Comparison of ENCODE assay signal across 9 mouse cellular contexts in the genomic region with DNA sequence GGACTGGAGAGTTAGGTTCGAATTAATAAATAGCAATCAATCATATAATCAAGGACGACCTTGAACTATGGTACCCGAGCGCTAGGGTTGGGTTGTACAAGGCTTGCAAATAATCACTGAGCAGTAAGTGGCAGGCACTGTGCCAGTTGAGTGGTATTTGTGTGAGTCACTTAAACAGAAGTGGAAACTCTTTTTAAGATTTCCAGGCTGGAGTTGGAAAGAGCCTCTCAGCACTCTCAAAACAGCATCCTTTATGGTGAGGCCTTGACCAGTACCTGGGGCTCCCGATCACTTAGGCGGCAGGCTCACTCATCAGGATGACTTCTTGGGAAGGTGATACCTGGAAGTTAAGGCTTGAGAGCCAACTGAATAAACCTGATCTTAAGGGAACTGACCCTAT. TPM values are rescaled to one million over a fixed set of nuclear protein-coding genes. Genes with fewer than 3 reads are reported as not detected.
DNase-seq lines count a peak whose midpoint lies in the region; ATAC-seq and TF ChIP-seq lines count a peak whose summit lies in the region.
"Had no signal": no experiment of that assay in that cellular context is flagged by ENCODE, and none has a peak within 500 bp of the region (broad histone marks: within the 10 kb centered on the region; RNA-seq: fewer than 3 reads in every experiment).

No protein-coding gene starts in this region.

- in situ Hi-C loops in CH12.LX (cut with MboI; ENCODE audit: low pct_ligation_motif_present, low pct_unique_long_range_greater_than_20kb, low sequenced_read_pairs): loop anchor here (25.0 kb wide), 1 partner anchor 708 kb away; no protein-coding TSS in a partner anchor

- peak; percentile 24 for DNase-seq in CH12.LX (ENCODE audit: extremely low read depth)
- DNase-seq in hindbrain, postnatal 0 days (ENCODE audit: low spot score): no peak
- DNase-seq in stomach, postnatal 0 days (ENCODE audit: low spot score): peak; percentile 69
- no peak for DNase-seq in T-cell, adult 2 months (ENCODE audit: low spot score)

- TF ChIP-seq CTCF in CH12.LX (conservative IDR thresholded peaks at IDR 0.05 in 1 of 2, IDR thresholded peaks at IDR 0.05 in 1 of 2; ENCODE audit: low read depth in 2 of 2, low read length in 2 of 2): no peak
- TF ChIP-seq CTCF in embryonic fibroblast, embryonic 13.5 days (IDR thresholded peaks at IDR 0.05; ENCODE audit: borderline replicate concordance, insufficient read depth, low read length): no peak
- TF ChIP-seq CTCF in hindbrain, postnatal 0 days (IDR thresholded peaks at IDR 0.05; ENCODE audit: low read depth): no peak
- TF ChIP-seq CTCF in stomach, postnatal 0 days (IDR thresholded peaks at IDR 0.05; ENCODE audit: low read depth): no peak

- peak overlapping the region; percentile 99 for H3K4me3 ChIP-seq in erythroblast, embryonic 14.5 days (replicated peaks)
- peak overlapping the region; percentile 67 to 94 (median 82) for H3K4me3 ChIP-seq in CH12.LX (replicated peaks in 1 of 3; ENCODE audit: low read depth in 2 of 3, low read length in 2 of 3, poor library complexity in 1 of 3)
- H3K4me3 ChIP-seq in embryonic fibroblast, embryonic 13.5 days (ENCODE audit: insufficient read depth, low read length): peak overlapping the region; percentile 60
- H3K4me3 ChIP-seq in hindbrain, postnatal 0 days (ENCODE audit: low read length): peak overlapping the region; percentile 79
- peak overlapping the region; percentile 86 for H3K4me3 ChIP-seq in lung, embryonic 15.5 days
- H3K4me3 ChIP-seq in stomach, postnatal 0 days (ENCODE audit: low read depth, low read length): peak overlapping the region; percentile 98

- WGBS in hindbrain, postnatal 0 days: 58% methylated on average over 6 of the region's 6 CpGs
- WGBS in lung, embryonic 15.5 days: 30% methylated on average over 6 of the region's 6 CpGs
- WGBS in stomach, postnatal 0 days: 14% methylated on average over 6 of the region's 6 CpGs

- TF ChIP-seq POLR2A in CH12.LX (IDR thresholded peaks at IDR 0.05; ENCODE audit: low read depth, low read length): no peak
- peak; percentile 56 for TF ChIP-seq POLR2A in embryonic fibroblast, embryonic 13.5 days (IDR thresholded peaks at IDR 0.05; ENCODE audit: low read depth, low read length)

- TF ChIP-seq EP300 in CH12.LX (IDR thresholded peaks at IDR 0.05; ENCODE audit: low read length): no peak
- TF ChIP-seq EP300 in stomach, postnatal 0 days (optimal IDR thresholded peaks at IDR 0.05): no peak

- H3K9me3 ChIP-seq in erythroblast, embryonic 14.5 days (ENCODE audit: control insufficient read depth, low read length): no peaks in the 10 kb centered on the region
- no peaks in the 10 kb centered on the region for H3K9me3 ChIP-seq in CH12.LX (replicated peaks; ENCODE audit: low read length)
- H3K9me3 ChIP-seq in hindbrain, postnatal 0 days (ENCODE audit: low read length): no peaks in the 10 kb centered on the region
- H3K9me3 ChIP-seq in lung, embryonic 15.5 days: no peaks in the 10 kb centered on the region
- no peaks in the 10 kb centered on the region for H3K9me3 ChIP-seq in stomach, postnatal 0 days (ENCODE audit: control insufficient read depth, low read length)

- H3K4me2 ChIP-seq in CH12.LX (ENCODE audit: insufficient read depth, low read depth, poor library complexity, severe bottlenecking): peak overlapping the region; percentile 68
- H3K4me2 ChIP-seq in hindbrain, postnatal 0 days (ENCODE audit: low read depth, low read length): peak overlapping the region; percentile 99
- peak overlapping the region; percentile 82 for H3K4me2 ChIP-seq in lung, embryonic 15.5 days
- peak overlapping the region; percentile 88 for H3K4me2 ChIP-seq in stomach, postnatal 0 days (replicated peaks; ENCODE audit: low read depth)

- H3K79me2 ChIP-seq in CH12.LX (replicated peaks; ENCODE audit: control insufficient read depth, extremely low read depth, insufficient read depth, poor library complexity, severe bottlenecking): peaks cover 17% of the 10 kb centered on the region

- peaks cover 87% of the 10 kb centered on the region for H3K4me1 ChIP-seq in erythroblast, embryonic 14.5 days (ENCODE audit: control insufficient read depth)
- H3K4me1 ChIP-seq in CH12.LX (ENCODE audit: control insufficient read depth in 1 of 2, insufficient read depth in 2 of 2): peaks cover 12 to 35% of the 10 kb centered on the region in 2 experiments
- H3K4me1 ChIP-seq in embryonic fibroblast, embryonic 13.5 days (ENCODE audit: control insufficient read depth, insufficient read depth, low read length): peaks cover 7% of the 10 kb centered on the region; the same call in 1 of the 2 replicates
- peaks cover 18% of the 10 kb centered on the region; the same call in 1 of the 2 replicates for H3K4me1 ChIP-seq in hindbrain, postnatal 0 days (ENCODE audit: insufficient read depth, low read length)
- H3K4me1 ChIP-seq in lung, embryonic 15.5 days: peaks cover 34% of the 10 kb centered on the region
- H3K4me1 ChIP-seq in stomach, postnatal 0 days (replicated peaks; ENCODE audit: control insufficient read depth, insufficient read depth): peaks cover 9% of the 10 kb centered on the region

- H3K27ac ChIP-seq in CH12.LX (ENCODE audit: insufficient read depth, low read depth): peak overlapping the region; percentile 71
- peak overlapping the region; percentile 94 for H3K27ac ChIP-seq in embryonic fibroblast, embryonic 13.5 days (ENCODE audit: insufficient read depth, low read length)
- H3K27ac ChIP-seq in hindbrain, postnatal 0 days: peak overlapping the region; percentile 98
- peak overlapping the region; percentile 95 for H3K27ac ChIP-seq in lung, embryonic 15.5 days
- H3K27ac ChIP-seq in stomach, postnatal 0 days (replicated peaks): peak overlapping the region; percentile 100

- H3K9ac ChIP-seq in CH12.LX (ENCODE audit: insufficient read depth, low read depth): peak overlapping the region; percentile 96
- H3K9ac ChIP-seq in hindbrain, postnatal 0 days (replicated peaks; ENCODE audit: low read length): peak overlapping the region; percentile 98
- H3K9ac ChIP-seq in lung, embryonic 15.5 days: peak overlapping the region; percentile 72
- peak overlapping the region; percentile 68 for H3K9ac ChIP-seq in stomach, postnatal 0 days (ENCODE audit: low read length)

- dilution Hi-C loops in CH12.LX (cut with MboI; ENCODE audit: extremely low pct_ligation_motif_present, extremely low pct_unique_long_range_greater_than_20kb, low sequenced_read_pairs): no loop called here

- peaks cover 84% of the 10 kb centered on the region for H3K36me3 ChIP-seq in erythroblast, embryonic 14.5 days (ENCODE audit: control insufficient read depth)
- H3K36me3 ChIP-seq in CH12.LX (replicated peaks in 1 of 2; ENCODE audit: control insufficient read depth in 1 of 2, insufficient read depth in 1 of 2, low read length in 1 of 2): peaks cover 55 to 72% of the 10 kb centered on the region in 2 experiments
- H3K36me3 ChIP-seq in hindbrain, postnatal 0 days (ENCODE audit: insufficient read depth, low read length): peaks cover 43% of the 10 kb centered on the region
- H3K36me3 ChIP-seq in lung, embryonic 15.5 days: peaks cover 55% of the 10 kb centered on the region
- H3K36me3 ChIP-seq in stomach, postnatal 0 days (ENCODE audit: control insufficient read depth, insufficient read depth, low read length): peaks cover 29% of the 10 kb centered on the region

- no peak for TF ChIP-seq RAD21 in CH12.LX (IDR thresholded peaks at IDR 0.05; ENCODE audit: low read depth, low read length)

- ATAC-seq in erythroblast, adult 5-6 weeks (replicated peaks; ENCODE audit: low FRiP score, poor library complexity, severe bottlenecking): no peak
- no peak for ATAC-seq in hindbrain, postnatal 0 days
- ATAC-seq in lung, embryonic 15.5 days (ENCODE audit: borderline replicate concordance, extremely low read depth, low FRiP score, low TSS enrichment): no peak
- ATAC-seq in stomach, postnatal 0 days (ENCODE audit: low FRiP score, low TSS enrichment): no peak

- H3K27me3 ChIP-seq in erythroblast, embryonic 14.5 days (ENCODE audit: control insufficient read depth): no peaks in the 10 kb centered on the region
- no peaks in the 10 kb centered on the region for H3K27me3 ChIP-seq in CH12.LX (replicated peaks)
- no peaks in the 10 kb centered on the region for H3K27me3 ChIP-seq in hindbrain, postnatal 0 days (ENCODE audit: insufficient read depth, low read length)
- no peaks in the 10 kb centered on the region for H3K27me3 ChIP-seq in lung, embryonic 15.5 days
- H3K27me3 ChIP-seq in stomach, postnatal 0 days (ENCODE audit: control insufficient read depth, insufficient read depth, low read length): no peaks in the 10 kb centered on the region
- H3K27me3 ChIP-seq: Patski had no signal

RNA-seq across cellular contexts. Expression of a gene that starts 0.8 kb away (rescaled TPM):
- 65.1 and 68.9 TPM in 2 replicates for polyA plus RNA-seq in erythroblast, embryonic 14.5 days (2012)
- 86.3 and 108 TPM in 2 replicates for total RNA-seq in erythroblast, adult 5-6 weeks (2015; ENCODE audit: low replicate concordance)
- total RNA-seq in erythroblast, adult 5-6 weeks (2017; ENCODE audit: low replicate concordance): 148 and 150 TPM in 2 replicates
- total RNA-seq in CH12.LX (2012; rRNA removed) (351 and 486 TPM in 2 replicates), CH12.LX (2014; rRNA removed) (721 and 819 TPM in 2 replicates)
- polyA plus RNA-seq in CH12.LX (2012; ENCODE audit: insufficient read length, low read depth): 324 and 357 TPM in 2 replicates
- polyA plus RNA-seq in embryonic fibroblast, embryonic 13.5 days (2011; ENCODE audit: insufficient read length, low read depth, missing spikeins): 364 and 499 TPM in 2 replicates
- total RNA-seq in hindbrain, postnatal 0 days (2014; rRNA removed): 140 and 157 TPM in 2 replicates
- polyA plus RNA-seq in hindbrain, postnatal 0 days (2015; fragmentation: Nextera tagmentation; extraction: Ambion mirVana): 104 and 109 TPM in 2 replicates
- polyA plus RNA-seq in lung, embryonic 15.5 days (2015; fragmentation: Nextera tagmentation; extraction: Ambion mirVana): 121 and 124 TPM in 2 replicates
- polyA plus RNA-seq in stomach, postnatal 0 days (2015; fragmentation: Nextera tagmentation; extraction: Ambion mirVana): 104 and 114 TPM in 2 replicates

RNA-seq across cellular contexts. Expression of a gene that starts 9.9 kb away (rescaled TPM):
- 6.6 and 8.7 TPM in 2 replicates for polyA plus RNA-seq in erythroblast, embryonic 14.5 days (2012)
- 15.4 and 16.5 TPM in 2 replicates for total RNA-seq in erythroblast, adult 5-6 weeks (2015; ENCODE audit: low replicate concordance)
- 5.0 and 10.1 TPM in 2 replicates for total RNA-seq in erythroblast, adult 5-6 weeks (2017; ENCODE audit: low replicate concordance)
- 47.1 and 55.0 TPM in 2 replicates for total RNA-seq in CH12.LX (2012; rRNA removed)
- 63.3 and 67.3 TPM in 2 replicates for total RNA-seq in CH12.LX (2014; rRNA removed)
- polyA plus RNA-seq in CH12.LX (2012; ENCODE audit: insufficient read length, low read depth): 91.2 and 99.6 TPM in 2 replicates
- polyA plus RNA-seq in embryonic fibroblast, embryonic 13.5 days (2011; ENCODE audit: insufficient read length, low read depth, missing spikeins): 20.1 and 25.9 TPM in 2 replicates
- 29.0 and 51.6 TPM in 2 replicates for total RNA-seq in hindbrain, postnatal 0 days (2014; rRNA removed)
- 78.4 and 81.3 TPM in 2 replicates for polyA plus RNA-seq in hindbrain, postnatal 0 days (2015; fragmentation: Nextera tagmentation; extraction: Ambion mirVana)
- 47.1 and 51.8 TPM in 2 replicates for polyA plus RNA-seq in lung, embryonic 15.5 days (2015; fragmentation: Nextera tagmentation; extraction: Ambion mirVana)
- 39.5 and 43.3 TPM in 2 replicates for polyA plus RNA-seq in stomach, postnatal 0 days (2015; fragmentation: Nextera tagmentation; extraction: Ambion mirVana)

RNA-seq across cellular contexts. Expression of a gene that starts 18.6 kb away (rescaled TPM):
- polyA plus RNA-seq in erythroblast, embryonic 14.5 days (2012): not detected in 2 replicates
- not detected in 2 replicates for total RNA-seq in erythroblast, adult 5-6 weeks (2015; ENCODE audit: low replicate concordance)
- total RNA-seq in erythroblast, adult 5-6 weeks (2017; ENCODE audit: low replicate concordance): not detected in 2 replicates
- total RNA-seq in CH12.LX (2012; rRNA removed) (not detected in 2 replicates), CH12.LX (2014; rRNA removed) (not detected in 2 replicates)
- 6.5 TPM in 1 of 2 replicates, not detected in the other for polyA plus RNA-seq in CH12.LX (2012; ENCODE audit: insufficient read length, low read depth)
- polyA plus RNA-seq in embryonic fibroblast, embryonic 13.5 days (2011; ENCODE audit: insufficient read length, low read depth, missing spikeins): not detected in 2 replicates
- total RNA-seq in hindbrain, postnatal 0 days (2014; rRNA removed): not detected in 2 replicates
- polyA plus RNA-seq in hindbrain, postnatal 0 days (2015; fragmentation: Nextera tagmentation; extraction: Ambion mirVana): not detected in 2 replicates
- polyA plus RNA-seq in lung, embryonic 15.5 days (2015; fragmentation: Nextera tagmentation; extraction: Ambion mirVana): not detected in 2 replicates
- not detected in 2 replicates for polyA plus RNA-seq in stomach, postnatal 0 days (2015; fragmentation: Nextera tagmentation; extraction: Ambion mirVana)
- polyA plus RNA-seq: Patski had no signal

RNA-seq across cellular contexts. Expression of a gene that starts 20.4 kb away (rescaled TPM):
- 1.5 and 1.7 TPM in 2 replicates for polyA plus RNA-seq in erythroblast, embryonic 14.5 days (2012)
- 6.5 and 7.7 TPM in 2 replicates for total RNA-seq in erythroblast, adult 5-6 weeks (2015; ENCODE audit: low replicate concordance)
- total RNA-seq in erythroblast, adult 5-6 weeks (2017; ENCODE audit: low replicate concordance): 17.8 and 18.8 TPM in 2 replicates
- total RNA-seq in CH12.LX (2012; rRNA removed) (34.4 and 35.4 TPM in 2 replicates), CH12.LX (2014; rRNA removed) (18.8 and 20.7 TPM in 2 replicates)
- 19.2 and 23.3 TPM in 2 replicates for polyA plus RNA-seq in CH12.LX (2012; ENCODE audit: insufficient read length, low read depth)
- 22.7 and 22.8 TPM in 2 replicates for polyA plus RNA-seq in embryonic fibroblast, embryonic 13.5 days (2011; ENCODE audit: insufficient read length, low read depth, missing spikeins)
- 46.3 and 51.1 TPM in 2 replicates for total RNA-seq in hindbrain, postnatal 0 days (2014; rRNA removed)
- polyA plus RNA-seq in hindbrain, postnatal 0 days (2015; fragmentation: Nextera tagmentation; extraction: Ambion mirVana): 20.3 and 22.0 TPM in 2 replicates
- 28.4 and 28.9 TPM in 2 replicates for polyA plus RNA-seq in lung, embryonic 15.5 days (2015; fragmentation: Nextera tagmentation; extraction: Ambion mirVana)
- polyA plus RNA-seq in stomach, postnatal 0 days (2015; fragmentation: Nextera tagmentation; extraction: Ambion mirVana): 12.6 TPM in 2 replicates

RNA-seq across cellular contexts. Expression of a gene that starts 32.8 kb away (rescaled TPM):
- polyA plus RNA-seq in erythroblast, embryonic 14.5 days (2012): not detected in 2 replicates
- total RNA-seq in erythroblast, adult 5-6 weeks (2015; ENCODE audit: low replicate concordance): not detected in 2 replicates
- not detected in 2 replicates for total RNA-seq in erythroblast, adult 5-6 weeks (2017; ENCODE audit: low replicate concordance)
- under 0.01 TPM in 1 of 2 replicates, not detected in the other for total RNA-seq in CH12.LX (2012; rRNA removed)
- 0.03 TPM in 1 of 2 replicates, not detected in the other for total RNA-seq in CH12.LX (2014; rRNA removed)
- not detected in 2 replicates for polyA plus RNA-seq in CH12.LX (2012; ENCODE audit: insufficient read length, low read depth)
- 0.38 and 0.86 TPM in 2 replicates for polyA plus RNA-seq in embryonic fibroblast, embryonic 13.5 days (2011; ENCODE audit: insufficient read length, low read depth, missing spikeins)
- total RNA-seq in hindbrain, postnatal 0 days (2014; rRNA removed): 10.8 and 14.0 TPM in 2 replicates
- polyA plus RNA-seq in hindbrain, postnatal 0 days (2015; fragmentation: Nextera tagmentation; extraction: Ambion mirVana): 0.47 and 0.50 TPM in 2 replicates
- polyA plus RNA-seq in lung, embryonic 15.5 days (2015; fragmentation: Nextera tagmentation; extraction: Ambion mirVana): not detected in 2 replicates
- 0.01 TPM in 1 of 2 replicates, not detected in the other for polyA plus RNA-seq in stomach, postnatal 0 days (2015; fragmentation: Nextera tagmentation; extraction: Ambion mirVana)

Comparison
In these comparisons a context has a peak if more than half of its experiments do, and no peak if none do; other contexts are left out.
1. DNase-seq: peak in CH12.LX (single experiment) and stomach, postnatal 0 days (single experiment); none in hindbrain, postnatal 0 days (single experiment) and T-cell, adult 2 months (single experiment).
2. Peak in every context shown above with its lines, with median percentiles within 50 percentile points of each other: H3K4me3 ChIP-seq, H3K27ac ChIP-seq, H3K4me2 ChIP-seq and H3K9ac ChIP-seq.